Mouse (Mus musculus) liver, postnatal 0 days (tissue): ENCODE results near the gene Fat3.

Experiments
- CTCF ChIP-seq: sonication (generic); IDR thresholded peaks from 2 replicates; pipeline ENCODE4 v1.5.1; 2016; ENCODE audit warnings: antibody characterized with exemption, low read depth
- EP300 ChIP-seq: IDR thresholded peaks from 2 replicates; pipeline ENCODE4 v1.6.1; 2016; ENCODE audit warnings: antibody characterized with exemption, low read depth, mild to moderate bottlenecking

DNA sequence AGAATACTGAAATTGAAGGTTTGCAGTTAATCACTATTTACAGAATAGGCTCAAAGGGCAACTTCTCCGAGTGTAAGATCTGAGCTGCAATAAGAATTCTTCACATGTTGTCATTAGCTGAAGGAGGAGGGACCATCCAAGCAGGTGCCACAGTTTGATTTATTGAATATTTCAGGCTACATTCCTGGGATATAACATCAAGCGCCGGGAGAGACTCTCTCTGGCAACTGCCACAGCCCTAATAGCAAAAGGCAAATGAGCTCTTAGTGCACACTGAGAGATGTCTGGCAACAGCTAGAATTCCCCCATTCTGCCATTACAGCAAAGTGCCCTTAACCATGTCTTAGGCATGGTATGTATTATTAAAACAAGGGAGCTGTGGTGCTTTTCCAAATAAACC is 61.1 kb downstream of the Fat3 start:
- TF ChIP-seq EP300, result no peak
- TF ChIP-seq CTCF, result no peak
